Mouse (Mus musculus): ENCODE results near the gene Zbtb16.

Zbtb16 gene

GRCm38 (mm10) chr9:48745347-48746119 lies 90.5 kb downstream of the Zbtb16 start:
- no peak for DNase-seq (ENCODE audit: low read depth, low spot score)

- no peak for DNase-seq (ENCODE audit: low read depth, low spot score)
Observed at GRCm38 (mm10) chr9:48744916-48745315, 91.1 kb downstream of the Zbtb16 start.

GRCm38 (mm10) chr9:48744451-48744850 lies 91.6 kb downstream of the Zbtb16 start:
- DNase-seq (ENCODE audit: low read depth, low spot score): no peak

GRCm38 (mm10) chr9:48743338-48744285 lies 92.4 kb downstream of the Zbtb16 start:
- DNase-seq (ENCODE audit: low read depth, low spot score): no peak

GRCm38 (mm10) chr9:48742150-48742549 lies 93.9 kb downstream of the Zbtb16 start:
- DNase-seq (ENCODE audit: low read depth, low spot score): no peak

- DNase-seq (ENCODE audit: low read depth, low spot score): no peak
Observed at GRCm38 (mm10) chr9:48741433-48742077, 94.5 kb downstream of the Zbtb16 start.

DNA sequence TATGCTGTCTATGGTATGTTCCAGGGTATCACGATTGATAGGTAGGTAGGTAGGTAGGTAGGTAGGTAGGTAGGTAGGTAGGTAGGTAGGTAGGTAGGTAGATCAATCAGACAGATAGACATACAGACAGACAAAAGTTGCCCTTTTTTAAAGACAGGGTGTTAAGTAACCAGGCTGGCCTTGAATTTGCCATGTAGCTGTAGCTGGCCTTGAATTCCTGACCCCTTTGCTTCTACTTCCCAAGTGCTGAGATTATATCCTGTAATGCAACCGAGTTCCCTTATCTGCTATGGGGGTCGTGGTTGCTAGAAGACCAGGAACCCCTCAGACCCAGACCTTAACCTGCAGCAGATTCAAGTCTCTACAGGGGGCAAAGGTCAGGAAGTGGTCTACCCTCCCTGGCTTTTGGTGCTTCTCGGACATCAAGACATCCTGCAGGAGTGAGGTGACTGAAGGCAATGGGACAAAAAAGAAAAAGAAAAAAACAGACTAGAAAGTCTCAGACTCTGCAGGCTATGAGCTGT lies 95.2 kb downstream of the Zbtb16 start:
- no peak for DNase-seq (ENCODE audit: low read depth, low spot score)

- no peak for DNase-seq (ENCODE audit: low read depth, low spot score)
Observed at GRCm38 (mm10) chr9:48740098-48740505, 95.9 kb downstream of the Zbtb16 start.

GRCm38 (mm10) chr9:48738795-48739476 lies 97.1 kb downstream of the Zbtb16 start:
- DNase-seq (ENCODE audit: low read depth, low spot score): no peak

GRCm38 (mm10) chr9:48737911-48738310 lies 98.1 kb downstream of the Zbtb16 start:
- DNase-seq (ENCODE audit: low read depth, low spot score): no peak

- no peak for DNase-seq (ENCODE audit: low read depth, low spot score)
Observed at GRCm38 (mm10) chr9:48737210-48737850, 98.7 kb downstream of the Zbtb16 start.

GRCm38 (mm10) chr9:48736361-48737209 lies 99.4 kb downstream of the Zbtb16 start:
- DNase-seq (ENCODE audit: low read depth, low spot score): no peak

DNA sequence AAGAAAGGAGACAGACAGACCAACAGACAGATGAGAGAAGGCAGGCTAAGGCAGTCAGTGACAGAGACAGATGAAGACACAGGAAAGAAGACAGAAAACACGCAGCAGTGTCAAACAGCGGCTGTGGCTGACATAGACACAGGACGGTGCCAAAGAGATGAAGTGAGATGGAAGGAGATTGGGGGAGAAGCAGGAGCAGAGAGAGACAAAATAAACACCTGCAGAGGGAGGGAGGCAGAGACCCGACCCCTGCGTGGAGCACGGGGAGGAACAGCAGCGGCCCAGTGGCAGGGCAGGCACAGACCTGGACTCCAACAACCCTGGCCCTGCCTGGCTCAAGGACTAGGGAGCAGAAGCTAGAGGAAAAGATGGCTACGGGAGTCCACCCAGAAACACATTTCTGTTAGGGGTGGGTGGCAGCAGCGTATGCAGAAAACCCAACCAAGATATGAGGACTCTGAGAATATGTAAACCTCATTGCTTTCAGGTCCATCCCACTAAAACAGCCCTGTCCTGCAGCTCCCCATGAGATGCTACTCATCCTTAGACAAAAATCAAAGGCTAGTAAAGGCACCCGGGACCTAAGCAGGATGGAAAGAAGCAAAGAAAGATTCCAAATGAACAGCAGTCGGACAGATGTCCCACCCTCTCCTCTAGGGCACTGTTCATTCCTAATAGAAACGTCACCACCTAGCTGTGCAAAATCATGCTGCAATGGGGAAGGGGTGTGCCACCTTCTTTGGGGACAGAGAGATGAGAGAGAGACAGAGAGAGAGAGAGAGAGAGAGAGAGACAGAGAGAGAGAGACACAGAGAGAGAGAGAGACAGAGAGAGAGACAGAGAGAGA lies 100.3 kb downstream of the Zbtb16 start:
- no peak for DNase-seq (ENCODE audit: low read depth, low spot score)

DNA sequence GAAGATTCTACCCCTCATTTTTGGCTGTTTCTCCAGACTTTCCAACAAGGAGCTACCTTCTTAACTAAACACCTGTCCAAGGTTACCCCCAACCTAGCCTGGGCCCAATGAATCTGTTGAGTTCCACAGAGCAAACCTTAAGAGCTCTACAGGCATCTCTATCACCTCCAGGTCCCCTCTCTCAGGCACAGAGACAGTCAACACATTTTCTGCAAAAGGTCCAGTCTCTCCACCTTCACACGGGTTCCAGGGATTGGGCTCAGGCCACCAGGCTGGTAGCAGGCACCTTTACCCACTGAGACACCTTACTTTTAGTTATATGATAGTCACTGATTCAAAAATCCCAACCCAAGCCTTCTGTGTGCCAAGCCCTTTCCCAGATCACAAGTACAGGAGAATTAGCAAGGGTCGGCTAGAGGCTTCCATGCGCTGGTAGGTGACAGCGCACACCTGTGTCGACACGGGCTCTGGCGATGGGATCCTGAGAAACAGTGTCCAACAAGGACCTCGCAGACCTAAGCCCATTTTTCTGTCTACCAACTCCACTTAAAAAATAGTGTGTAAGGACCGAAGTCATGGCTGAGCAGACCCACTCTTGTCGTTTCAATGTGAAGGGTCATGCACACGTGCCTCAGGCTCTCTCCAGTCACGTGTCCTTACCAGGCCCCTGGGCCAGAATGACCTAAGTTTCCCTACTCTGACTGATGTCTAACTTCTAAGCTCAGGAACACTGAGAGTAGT lies 101.1 kb downstream of the Zbtb16 start:
- DNase-seq (ENCODE audit: low read depth, low spot score): no peak

- no peak for DNase-seq (ENCODE audit: low read depth, low spot score)
Observed at GRCm38 (mm10) chr9:48733817-48734544, 102.0 kb downstream of the Zbtb16 start.

DNA sequence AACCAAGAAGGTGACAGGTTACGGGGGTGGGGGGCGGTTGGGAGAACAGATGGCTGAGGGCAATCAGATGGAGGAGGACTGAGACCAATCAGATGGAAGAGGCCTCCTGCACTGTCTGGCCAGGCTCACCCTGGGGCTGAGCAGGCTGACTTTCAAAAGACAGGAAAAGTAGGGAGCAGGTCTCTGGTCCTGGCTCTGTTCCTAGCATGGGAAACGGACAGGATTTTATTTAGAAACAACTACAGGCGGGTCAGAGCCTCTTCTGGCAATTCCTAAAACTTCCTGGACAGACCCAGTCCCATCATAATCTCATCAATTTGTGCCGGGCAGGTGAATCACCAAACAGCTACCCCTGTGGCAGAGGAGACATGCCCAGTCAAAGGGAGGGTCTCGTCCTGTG lies 102.9 kb downstream of the Zbtb16 start:
- DNase-seq (ENCODE audit: low read depth, low spot score): no peak

All from ES-CJ7 (cell line).